Mouse (Mus musculus) stomach, embryonic 14.5 days (tissue): ENCODE results near the gene Med9. TPM values are rescaled to one million over a fixed set of nuclear protein-coding genes. Genes with fewer than 3 reads are reported as not detected.

Experiments used
- polyA plus RNA-seq: library from polyadenylated mRNA; unstranded; fragments of >200 nt; fragmentation: Nextera tagmentation; extraction: Ambion mirVana; gene quantifications from 2 replicates; pipeline ENCODE4 v1.2.1, GENCODE M21; 2014

Med9 gene
- polyA plus RNA-seq, 1 experiment from 2014 or later = 39.1 TPM

Other genes with a start within 250 kb of the Med9 start
- gene Pld6, start 160.6 kb upstream of the Med9 start, polyA plus RNA-seq = 1.7 and 2.5 TPM in 2 replicates
- gene Flcn, start 138.2 kb upstream of the Med9 start, polyA plus RNA-seq = 25.2 and 31.5 TPM in 2 replicates
- gene Nt5m, start 108.8 kb upstream of the Med9 start, polyA plus RNA-seq = 31.6 and 36.6 TPM in 2 replicates
- 206 and 221 TPM in 2 replicates for gene Cops3, start 108.4 kb upstream of the Med9 start, polyA plus RNA-seq
- 2.0 and 2.3 TPM in 2 replicates for gene Rasd1, start 16.7 kb downstream of the Med9 start, polyA plus RNA-seq
- gene Pemt, start 98.3 kb downstream of the Med9 start, polyA plus RNA-seq = 6.7 and 8.3 TPM in 2 replicates
- 29.1 and 30.6 TPM in 2 replicates for gene Rai1, start 156.8 kb downstream of the Med9 start, polyA plus RNA-seq